Mouse (Mus musculus) neural tube, embryonic 13.5 days (tissue): ENCODE data around the gene Mfap3. TPM values are rescaled to one million over a fixed set of nuclear protein-coding genes. Genes with fewer than 3 reads are reported as not detected.

Experiments
- ATAC-seq: fragments of 200-750 bp; cut with Nextera tagmentation; 2 replicates; pipeline ENCODE4 v1.8.0; 2017; ENCODE audit warnings: low read depth, mild to moderate bottlenecking, moderate TSS enrichment, moderate library complexity
- H3K27ac ChIP-seq: fragments of 300-500 bp; sonication (generic); replicated peaks from 2 replicates; pipeline ENCODE4 v1.5.1; 2015; ENCODE audit warnings: moderate library complexity, mild to moderate bottlenecking, inconsistent platforms
- H3K27me3 ChIP-seq: fragments of 300-500 bp; sonication (generic); 2 replicates; pipeline ENCODE4 v1.6.1; 2015; ENCODE audit warnings: mild to moderate bottlenecking, inconsistent platforms
- H3K36me3 ChIP-seq: fragments of 300-500 bp; sonication (generic); 2 replicates; pipeline ENCODE4 v1.6.1; 2015; ENCODE audit warnings: mild to moderate bottlenecking, inconsistent platforms
- H3K4me1 ChIP-seq: fragments of 300-500 bp; sonication (generic); replicated peaks from 2 replicates; pipeline ENCODE4 v1.6.1; 2015; ENCODE audit warnings: inconsistent platforms
- H3K4me2 ChIP-seq: fragments of 300-500 bp; sonication (generic); 2 replicates; pipeline ENCODE4 v1.6.1; 2015; ENCODE audit warnings: inconsistent platforms, mild to moderate bottlenecking, moderate library complexity
- H3K4me3 ChIP-seq: fragments of 300-500 bp; sonication (generic); 2 replicates; pipeline ENCODE4 v1.5.1; 2015; ENCODE audit warnings: mild to moderate bottlenecking, inconsistent platforms
- H3K9ac ChIP-seq: fragments of 300-500 bp; sonication (generic); 2 replicates; pipeline ENCODE4 v1.6.1; 2015; ENCODE audit warnings: moderate library complexity, mild to moderate bottlenecking, inconsistent platforms
- H3K9me3 ChIP-seq: fragments of 300-500 bp; sonication (generic); 2 replicates; pipeline ENCODE4 v1.6.1; 2016; ENCODE audit warnings: inconsistent platforms
- WGBS: fragments of 180-500 bp; shearing (Covaris S2); methylation state at CpG from one replicate; pipeline ENCODE4 v1.1.7; 2015; 5-methylcytosine and 5-hydroxymethylcytosine counted together
- polyA plus RNA-seq: library from polyadenylated mRNA; unstranded; fragments of >200 nt; fragmentation: Nextera tagmentation; extraction: Ambion mirVana; gene quantifications from 2 replicates; pipeline ENCODE4 v1.2.1, GENCODE M21; 2015

Gene Mfap3
- polyA plus RNA-seq, 1 experiment from 2014 or later: 52.1 TPM

DNA sequence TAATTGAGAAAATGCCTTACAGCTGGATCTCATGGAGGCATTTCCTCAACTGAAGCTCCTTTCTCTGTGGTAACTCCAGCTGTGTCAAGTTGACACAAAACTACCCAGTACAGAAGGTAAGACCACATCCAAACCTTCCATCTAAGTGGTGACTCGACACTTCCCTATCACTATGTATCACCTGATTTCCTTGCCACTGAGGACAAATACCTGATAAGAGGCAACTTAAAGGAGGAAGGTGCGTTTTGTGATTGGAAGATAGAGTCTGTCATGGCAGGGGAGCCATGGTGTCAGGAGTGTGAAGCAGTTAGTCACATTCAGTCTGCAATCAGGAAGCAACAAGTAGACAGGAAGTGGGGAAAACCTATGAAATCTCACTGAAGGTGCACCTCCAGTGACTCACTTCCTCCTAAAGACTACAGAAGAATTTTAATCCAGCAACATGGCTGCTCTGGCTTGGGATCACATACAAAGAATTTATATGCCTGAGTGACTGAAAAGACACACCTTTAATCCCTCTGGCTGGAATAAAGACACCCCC is 50.6 kb downstream of the Mfap3 start:
- Histone ChIP-seq H3K9ac (no peak overlapping the region), H3K36me3 (no peaks in the 10 kb centered on the region), H3K4me2 (no peak overlapping the region), H3K27me3 (no peaks in the 10 kb centered on the region), H3K4me3 (no peak overlapping the region), H3K4me1 (peaks cover 17% of the 10 kb centered on the region), H3K9me3 (peaks cover 3% of the 10 kb centered on the region; the same call in 1 of the 2 replicates), H3K27ac (no peak overlapping the region)
- WGBS: 94% methylated on average over 2 of the region's 2 CpGs
- ATAC-seq: no peak

DNA sequence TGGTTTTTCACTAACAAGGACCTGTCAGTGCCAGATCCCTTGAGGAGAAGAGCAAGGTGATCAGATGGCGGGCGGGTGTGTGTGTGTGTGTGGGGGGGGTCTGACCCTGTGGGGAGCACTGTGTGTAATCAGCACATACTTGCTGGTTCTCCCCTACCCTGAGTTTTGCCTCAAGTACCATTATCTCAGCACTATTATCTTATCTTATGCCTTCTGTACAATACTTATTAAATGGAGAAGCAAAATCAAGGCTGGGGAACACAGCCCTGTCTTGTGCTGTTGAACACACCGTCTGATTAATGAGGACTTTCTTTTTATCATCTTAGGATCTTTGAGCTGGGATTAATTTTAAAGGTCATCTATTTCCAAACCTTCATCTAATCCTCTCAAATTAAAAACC is 52.6 kb downstream of the Mfap3 start:
- H3K9ac ChIP-seq: no peak overlapping the region
- H3K4me3 ChIP-seq: no peak overlapping the region
- no peaks in the 10 kb centered on the region for H3K27me3 ChIP-seq
- H3K9me3 ChIP-seq: peaks cover 3% of the 10 kb centered on the region; the same call in 1 of the 2 replicates
- peaks cover 19% of the 10 kb centered on the region for H3K4me1 ChIP-seq
- H3K36me3 ChIP-seq: no peaks in the 10 kb centered on the region
- no peak overlapping the region for H3K4me2 ChIP-seq
- WGBS: 82% methylated on average over 3 of the region's 3 CpGs
- no peak overlapping the region for H3K27ac ChIP-seq
- ATAC-seq: no peak

DNA sequence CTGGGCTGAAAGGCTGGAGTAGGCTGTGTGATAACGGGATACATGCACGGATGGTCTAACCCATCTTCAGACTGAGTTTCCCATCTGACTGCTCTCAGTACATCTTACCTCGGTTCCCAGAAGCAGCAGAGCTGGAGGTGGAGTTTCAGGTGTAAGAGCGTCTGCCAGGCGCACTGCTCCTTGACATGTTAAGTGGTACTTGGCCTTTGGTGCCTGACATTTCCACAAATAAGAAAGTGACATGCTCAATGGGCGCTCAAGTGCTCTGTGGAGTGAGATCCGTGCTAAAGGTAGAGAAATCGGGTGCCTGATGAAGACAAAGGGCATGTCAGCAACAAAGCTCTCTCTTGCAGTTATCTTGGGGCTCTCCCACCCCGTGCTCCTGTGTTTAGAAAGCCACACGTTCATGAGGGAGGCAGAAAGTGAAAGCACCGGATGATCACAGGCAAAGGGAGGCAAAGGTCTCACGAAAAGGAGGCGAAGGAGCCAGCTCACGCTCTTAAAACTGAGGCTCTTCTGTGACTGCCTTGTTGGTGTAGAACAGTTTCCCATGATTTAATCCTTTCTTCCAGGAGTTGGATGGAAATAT is 55.3 kb downstream of the Mfap3 start:
- no peaks in the 10 kb centered on the region for H3K27me3 ChIP-seq
- no peak overlapping the region for H3K4me2 ChIP-seq
- H3K9me3 ChIP-seq: peaks cover 3% of the 10 kb centered on the region; the same call in 1 of the 2 replicates
- 0 out of 2 replicates have a peak, but pooled peaks cover 9% of the 10 kb centered on the region for H3K4me1 ChIP-seq
- H3K36me3 ChIP-seq: no peaks in the 10 kb centered on the region
- no peak overlapping the region for H3K27ac ChIP-seq
- WGBS: 73% methylated on average over 14 of the region's 14 CpGs
- no peak overlapping the region for H3K4me3 ChIP-seq
- no peak for ATAC-seq
- no peak overlapping the region for H3K9ac ChIP-seq

- no peak overlapping the region for H3K9ac ChIP-seq
- 0 out of 2 replicates have a peak, but pooled peaks cover 9% of the 10 kb centered on the region for H3K4me1 ChIP-seq
- WGBS: 77% methylated on average over 6 of the region's 6 CpGs
- no peaks in the 10 kb centered on the region for H3K9me3 ChIP-seq
- ATAC-seq: no peak
- H3K4me2 ChIP-seq: no peak overlapping the region
- 0 out of 2 replicates have a peak, but pooled peaks cover 3% of the 10 kb centered on the region for H3K27me3 ChIP-seq
- no peaks in the 10 kb centered on the region for H3K36me3 ChIP-seq
- no peak overlapping the region for H3K4me3 ChIP-seq
- no peak overlapping the region for H3K27ac ChIP-seq
Observed at GRCm38 (mm10) chr11:57576871-57577515, 58.5 kb downstream of the Mfap3 start.

GRCm38 (mm10) chr11:57582818-57583635 is 64.6 kb downstream of the Mfap3 start:
- H3K36me3 ChIP-seq: no peaks in the 10 kb centered on the region
- 9% methylated on average over 10 of the region's 10 CpGs for WGBS
- no peak overlapping the region for H3K4me3 ChIP-seq
- ATAC-seq: peak; percentile 90
- H3K27ac ChIP-seq: peak overlapping the region; percentile 64
- peaks cover 3% of the 10 kb centered on the region; the same call in 1 of the 2 replicates for H3K27me3 ChIP-seq
- peak overlapping the region; percentile 38; the same call in 1 of the 2 replicates for H3K9ac ChIP-seq
- H3K9me3 ChIP-seq: no peaks in the 10 kb centered on the region
- peaks cover 31% of the 10 kb centered on the region for H3K4me1 ChIP-seq
- peak overlapping the region; percentile 20; the same call in 1 of the 2 replicates for H3K4me2 ChIP-seq

Other genes starting within 250 kb of the Mfap3 start
- gene Fam114a2, start within 50 bp of the Mfap3 start, polyA plus RNA-seq: 91.6 and 100 TPM in 2 replicates
- 12.2 and 13.0 TPM in 2 replicates for gene Galnt10, start 126.8 kb downstream of the Mfap3 start, polyA plus RNA-seq